Mouse (Mus musculus) layer of hippocampus, adult 9-10 months (tissue): ENCODE data around the gene Lap3.

ENCODE experiments used
- DNase-seq: peaks from one replicate; pipeline ENCODE4 v3.0.0; 2022; ENCODE audit warnings: low spot score

Gene Lap3

DNA sequence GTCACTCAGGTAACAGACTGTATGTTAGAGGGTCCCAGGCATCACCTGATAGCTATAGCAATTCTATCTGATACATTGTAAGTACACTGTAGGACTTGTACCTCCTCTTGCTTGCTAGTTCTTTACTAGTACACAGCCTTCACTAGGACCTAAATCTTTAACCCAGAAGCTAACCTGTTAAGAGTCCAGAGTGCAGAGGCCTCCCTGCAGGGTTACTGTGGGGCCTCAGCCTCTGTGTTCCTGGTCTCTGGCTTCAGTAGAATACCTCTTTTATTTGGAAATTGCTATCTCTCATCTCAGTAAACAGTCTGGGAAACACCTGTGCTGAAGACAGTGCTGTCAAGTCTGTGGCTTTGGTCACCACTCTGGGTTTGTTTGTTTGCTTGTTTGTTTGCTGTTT is 2.9 kb downstream of the Lap3 start:
- DNase-seq, result no peak

DNA sequence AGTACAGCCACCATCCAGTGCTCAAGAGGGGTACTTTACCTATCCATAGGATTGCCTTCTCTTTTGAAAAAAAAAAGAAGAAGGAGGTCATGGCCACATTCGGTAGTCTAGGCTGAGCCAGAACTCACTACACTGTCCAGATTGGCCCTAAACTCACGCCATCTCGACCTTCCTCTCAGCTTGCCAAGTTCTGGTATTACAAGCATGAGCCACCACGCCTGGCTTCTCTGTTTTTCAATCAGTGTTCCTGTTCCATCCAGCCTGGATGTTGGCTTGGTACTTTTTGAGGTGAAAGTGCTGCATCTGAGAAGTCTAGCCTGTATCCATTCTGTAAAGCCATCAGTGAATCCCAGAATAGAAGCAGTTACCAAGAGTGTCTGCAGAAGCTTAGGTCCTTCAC is 3.3 kb downstream of the Lap3 start:
- no peak for DNase-seq

DNA sequence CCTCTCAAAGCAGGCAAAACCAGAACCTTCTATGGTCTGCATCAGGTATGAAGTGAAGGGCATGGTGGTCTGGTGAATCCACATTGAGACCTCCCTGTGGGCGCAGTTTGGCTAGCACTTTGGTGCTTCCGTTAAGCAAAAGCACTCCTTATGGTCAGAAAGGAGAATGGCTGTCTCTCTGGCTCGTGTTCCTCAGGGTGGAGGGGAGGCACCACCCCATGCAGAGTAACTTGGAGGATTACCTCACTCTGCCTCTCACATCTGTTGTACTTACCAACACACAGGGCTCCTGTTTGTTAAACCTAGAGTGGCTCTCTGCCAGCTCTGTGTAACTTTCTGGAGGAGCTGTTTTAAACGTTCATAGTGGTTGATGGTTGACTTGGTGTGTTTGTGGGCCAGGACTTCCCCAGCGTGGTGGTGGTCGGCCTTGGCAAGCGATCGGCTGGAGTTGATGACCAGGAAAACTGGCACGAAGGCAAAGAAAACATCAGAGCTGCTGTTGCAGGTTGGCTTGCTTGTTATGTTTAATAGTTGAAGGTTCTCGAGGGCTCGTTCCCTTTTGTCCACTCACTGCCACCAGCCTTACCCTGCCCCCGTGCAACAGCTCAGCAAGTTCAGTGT is 3.9 kb downstream of the Lap3 start:
- DNase-seq, result no peak

DNA sequence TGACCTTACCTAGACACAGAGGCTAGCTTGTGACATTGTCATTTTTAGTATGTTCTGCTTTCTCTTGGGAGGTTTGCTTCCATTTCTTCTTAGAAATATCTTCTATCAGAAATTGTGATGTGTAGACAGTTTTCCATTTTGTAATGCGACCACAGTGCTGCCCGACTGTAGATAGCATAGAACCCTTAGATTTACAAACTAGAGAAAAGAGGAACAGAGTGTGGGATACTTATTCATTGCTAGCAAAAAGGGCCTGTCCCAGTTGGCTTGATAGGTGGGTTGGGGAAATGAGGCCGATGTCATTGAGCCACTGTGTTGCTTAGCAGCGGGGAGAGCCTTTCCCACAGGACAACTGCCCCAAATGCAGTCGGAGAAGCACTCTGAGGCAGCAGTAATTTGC is 4.4 kb downstream of the Lap3 start:
- DNase-seq, result no peak

DNA sequence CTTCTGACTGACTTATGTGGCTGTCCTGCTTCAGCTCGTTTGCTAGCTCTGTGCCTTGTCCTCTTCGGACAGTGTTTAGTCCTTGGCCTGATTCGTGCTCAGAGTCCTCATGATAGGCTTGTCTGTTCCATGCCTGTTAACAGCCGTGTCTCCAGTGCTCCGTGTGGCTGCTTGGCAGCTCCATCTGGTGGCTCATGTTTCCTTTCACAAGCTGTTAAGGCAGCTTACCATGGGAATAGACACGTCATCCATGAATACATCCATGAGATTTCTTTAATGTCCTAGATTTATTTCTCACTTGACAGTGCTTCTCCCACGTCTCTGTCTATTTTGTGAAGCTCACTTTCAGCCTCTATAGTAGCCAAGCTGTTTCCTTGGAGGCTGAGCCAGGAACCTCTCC is 16.9 kb downstream of the Lap3 start:
- no peak for DNase-seq

DNA sequence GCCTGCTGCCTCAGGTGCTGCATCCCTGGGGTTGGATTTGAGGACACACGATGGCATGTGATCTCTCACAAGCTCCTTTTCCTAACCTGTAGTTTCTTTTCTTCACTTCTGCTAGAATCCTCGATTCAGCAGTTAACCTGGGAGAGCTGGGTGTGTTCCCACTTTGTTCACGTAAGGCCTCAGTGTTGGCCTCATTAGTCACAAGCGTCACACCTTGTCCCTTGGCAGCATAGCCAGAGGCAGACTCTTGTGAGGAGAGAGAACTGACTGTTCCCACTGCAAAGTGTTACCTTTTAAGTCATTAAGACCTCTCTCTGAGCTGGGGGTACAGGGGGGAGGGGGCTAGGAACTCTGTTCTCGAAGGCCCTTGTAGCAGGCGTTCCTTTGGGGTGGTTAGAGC is 19.7 kb downstream of the Lap3 start:
- DNase-seq, result no peak

DNA sequence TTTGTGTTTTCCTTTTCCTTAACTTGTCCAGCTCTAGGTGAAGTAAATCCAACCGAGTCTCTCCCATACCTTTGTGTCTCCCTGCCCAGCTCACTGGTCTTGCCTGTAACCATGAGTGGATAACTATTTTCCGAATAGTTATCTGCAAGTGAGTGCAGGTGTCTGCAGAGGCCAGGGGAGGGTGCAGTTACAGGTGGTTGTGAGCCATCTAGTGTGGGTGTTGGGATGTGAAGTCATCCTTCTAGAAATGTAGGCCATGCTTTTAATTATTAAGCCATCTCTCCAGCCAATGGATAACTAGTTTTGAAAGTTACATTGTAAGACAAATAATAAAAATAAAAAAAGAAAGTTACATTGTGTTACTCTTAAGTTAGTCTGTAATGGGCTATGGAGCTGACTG is 20.3 kb downstream of the Lap3 start:
- DNase-seq, result no peak

DNA sequence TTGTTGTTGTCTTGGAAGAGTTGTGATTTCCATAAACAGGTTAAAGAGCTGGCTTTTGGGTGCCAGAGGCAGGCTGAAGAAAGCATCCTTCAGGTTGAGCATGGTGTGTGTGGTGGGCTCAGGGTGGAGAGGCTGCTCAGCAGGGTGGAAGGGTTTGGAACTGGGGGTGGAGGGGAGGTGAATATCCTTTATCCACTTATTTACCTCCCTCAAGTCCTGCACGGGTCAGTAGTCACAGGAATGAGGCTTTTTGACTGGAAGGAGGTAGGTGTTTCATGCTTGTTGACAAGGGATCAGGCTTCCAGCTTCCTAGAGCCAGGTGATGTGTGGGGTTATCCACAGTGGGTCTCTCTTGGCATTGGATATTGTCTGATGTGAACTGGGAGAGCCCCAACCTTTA is 21.4 kb downstream of the Lap3 start:
- DNase-seq, result no peak

DNA sequence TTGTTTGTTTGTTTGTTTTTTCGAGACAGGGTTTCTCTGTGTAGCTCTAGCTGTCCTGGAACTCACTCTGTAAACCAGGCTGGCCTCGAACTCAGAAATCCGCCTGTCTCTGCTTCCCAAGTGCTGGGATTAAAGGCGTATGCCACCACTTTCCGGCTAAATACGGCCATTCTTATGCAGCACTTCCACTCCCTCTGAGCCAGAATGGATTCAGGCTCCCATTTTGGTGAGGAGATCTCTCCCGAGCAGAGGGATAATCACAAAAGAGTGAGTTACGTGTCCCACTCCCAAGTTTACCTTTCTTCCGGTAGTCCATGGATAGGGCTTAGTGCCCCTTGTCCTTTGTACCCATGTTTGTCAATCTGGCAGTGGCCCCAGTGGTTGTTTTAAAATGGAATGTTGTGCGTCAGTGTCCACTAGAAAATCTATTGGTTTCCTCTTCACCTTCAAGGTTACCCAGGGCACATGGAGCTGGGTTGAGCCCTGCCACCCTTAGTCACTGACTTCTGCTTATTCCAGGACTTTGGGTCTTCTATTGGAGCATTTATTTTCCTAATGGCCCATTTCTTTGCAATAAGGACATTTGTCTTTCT is 22.1 kb downstream of the Lap3 start:
- DNase-seq, result no peak

DNA sequence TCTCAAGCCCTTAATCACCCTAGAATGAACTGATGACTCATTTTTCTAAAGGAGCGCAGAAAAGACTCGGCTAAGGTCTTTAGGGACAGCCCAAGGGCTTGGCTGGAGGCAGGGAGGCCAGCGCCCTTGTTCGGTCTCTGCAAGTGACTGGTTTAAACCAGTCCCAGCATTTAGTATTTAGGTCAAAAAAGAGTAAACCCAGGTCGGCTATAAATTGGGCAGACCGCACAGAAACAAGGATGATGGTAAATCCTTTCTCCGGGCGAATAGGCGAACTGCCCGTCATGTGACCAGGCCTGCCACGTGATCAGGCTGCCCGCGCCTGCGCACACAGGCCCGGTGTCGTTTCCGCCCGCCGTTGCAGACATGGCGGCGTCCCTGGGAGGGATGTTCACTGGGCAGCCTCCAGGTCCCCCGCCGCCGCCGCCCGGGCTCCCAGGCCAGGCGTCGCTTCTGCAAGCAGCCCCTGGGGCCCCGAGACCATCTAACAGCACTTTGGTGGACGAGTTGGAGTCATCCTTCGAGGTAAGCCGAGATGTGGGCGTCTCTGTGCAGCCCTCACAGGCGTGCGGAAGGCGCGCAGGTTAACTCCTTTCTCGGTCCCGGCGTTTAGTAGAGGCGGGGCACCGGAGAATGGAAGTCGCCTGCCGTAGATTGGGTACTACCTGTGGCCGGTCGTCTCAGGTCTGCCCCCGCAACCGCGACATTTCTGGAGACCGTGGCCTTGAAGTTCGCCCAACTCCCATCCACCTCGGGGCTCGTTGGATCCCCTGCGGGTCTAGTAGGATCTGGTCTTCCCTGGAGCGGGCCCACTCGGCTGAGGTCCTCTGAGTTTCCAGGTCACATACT is 27.0 kb downstream of the Lap3 start, which contains the start of gene Med28:
Med28 (plus strand) TSS at position 270 of the 849 bp plus-strand sequence.
- DNase-seq, result peak; percentile 75

DNA sequence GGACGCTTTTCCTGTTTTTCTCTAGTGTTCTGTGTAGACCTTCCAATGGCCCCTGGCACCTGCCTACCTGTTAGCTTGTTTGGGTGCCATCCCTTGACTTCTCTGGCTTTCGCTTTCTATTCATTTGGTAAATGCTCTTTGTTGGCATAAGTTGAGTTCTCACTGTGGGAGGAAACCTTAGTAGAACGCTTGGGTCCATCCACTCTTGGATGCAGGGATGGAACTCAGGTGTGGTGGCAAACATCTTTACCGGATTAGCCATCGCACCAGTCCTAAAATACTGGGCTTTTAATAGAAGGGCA is 27.6 kb downstream of the Lap3 start:
- DNase-seq, result no peak

DNA sequence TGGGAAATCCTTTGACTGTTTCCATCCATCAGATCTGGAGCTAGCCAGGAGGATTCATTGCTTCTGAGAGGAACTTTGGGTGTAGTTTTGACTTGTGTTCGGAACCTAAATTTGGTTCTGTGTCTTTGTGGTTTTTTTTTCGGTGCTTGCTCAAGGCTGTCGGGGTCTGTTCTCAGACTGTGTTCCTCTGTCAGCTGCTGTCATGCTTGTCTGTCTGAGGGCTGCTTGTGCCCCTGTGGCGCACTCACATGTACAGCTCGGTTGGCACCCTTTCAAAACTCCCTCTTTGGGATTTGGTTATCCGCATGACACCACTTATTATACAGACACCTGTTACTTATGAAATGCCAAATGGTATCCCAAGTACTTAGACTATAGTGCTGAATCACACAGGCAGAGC is 28.4 kb downstream of the Lap3 start:
- no peak for DNase-seq

DNA sequence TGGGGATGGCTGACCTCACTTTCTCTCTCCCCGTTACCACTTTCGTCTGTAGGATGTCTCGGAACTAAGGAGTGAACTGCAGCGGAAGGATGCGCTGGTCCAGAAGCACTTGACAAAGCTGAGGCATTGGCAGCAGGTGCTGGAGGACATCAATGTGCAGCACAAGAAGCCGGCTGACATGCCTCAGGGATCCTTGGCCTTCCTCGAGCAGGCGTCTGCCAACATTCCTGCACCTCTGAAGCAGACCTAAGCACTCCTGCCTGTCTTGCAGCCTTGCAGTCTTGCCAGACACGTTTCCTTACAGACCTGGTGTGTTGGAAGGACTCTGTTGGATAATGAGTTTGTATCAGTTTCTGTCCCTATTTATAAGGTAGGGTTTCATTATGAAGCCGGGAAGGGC is 31.9 kb downstream of the Lap3 start:
- DNase-seq, result no peak

DNA sequence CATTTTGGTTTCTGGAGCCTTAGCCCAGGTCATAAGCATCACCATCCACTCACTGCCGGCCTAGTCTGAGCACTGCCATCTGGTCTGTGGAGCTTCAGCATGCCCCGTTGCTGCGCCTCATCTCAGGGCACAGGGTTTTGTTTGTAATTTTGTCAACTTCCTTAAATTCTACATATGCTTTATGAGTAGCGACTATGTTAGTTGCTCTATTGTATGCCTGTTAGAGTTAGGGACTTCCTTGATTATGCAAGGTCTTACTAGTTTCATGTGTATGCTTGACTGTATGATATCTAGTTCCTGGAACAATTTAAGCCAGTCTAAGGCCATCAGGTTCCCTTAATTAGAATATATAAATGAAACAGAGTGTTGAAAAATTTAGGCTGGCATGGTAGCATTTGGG is 33.2 kb downstream of the Lap3 start:
- DNase-seq, result no peak

DNA sequence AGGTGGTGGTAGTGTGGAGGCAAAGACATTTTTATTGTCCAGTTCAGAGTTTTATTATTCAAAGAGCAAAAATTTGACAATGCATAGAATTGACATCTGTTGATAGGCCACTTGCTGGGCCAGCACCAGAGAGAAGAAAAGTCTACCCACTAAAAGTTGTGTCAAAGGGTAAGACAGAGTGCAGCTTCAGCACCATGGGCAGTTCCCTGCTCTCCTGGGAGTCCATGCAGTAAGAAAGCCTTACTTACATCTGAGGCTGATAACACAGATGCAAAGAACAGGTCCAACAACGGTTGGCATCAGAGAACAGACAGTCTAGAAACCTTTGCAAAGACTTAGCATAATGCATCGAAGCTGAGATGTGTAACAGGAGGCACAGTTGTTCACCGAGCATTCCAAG is 36.5 kb downstream of the Lap3 start:
- DNase-seq, result no peak

DNA sequence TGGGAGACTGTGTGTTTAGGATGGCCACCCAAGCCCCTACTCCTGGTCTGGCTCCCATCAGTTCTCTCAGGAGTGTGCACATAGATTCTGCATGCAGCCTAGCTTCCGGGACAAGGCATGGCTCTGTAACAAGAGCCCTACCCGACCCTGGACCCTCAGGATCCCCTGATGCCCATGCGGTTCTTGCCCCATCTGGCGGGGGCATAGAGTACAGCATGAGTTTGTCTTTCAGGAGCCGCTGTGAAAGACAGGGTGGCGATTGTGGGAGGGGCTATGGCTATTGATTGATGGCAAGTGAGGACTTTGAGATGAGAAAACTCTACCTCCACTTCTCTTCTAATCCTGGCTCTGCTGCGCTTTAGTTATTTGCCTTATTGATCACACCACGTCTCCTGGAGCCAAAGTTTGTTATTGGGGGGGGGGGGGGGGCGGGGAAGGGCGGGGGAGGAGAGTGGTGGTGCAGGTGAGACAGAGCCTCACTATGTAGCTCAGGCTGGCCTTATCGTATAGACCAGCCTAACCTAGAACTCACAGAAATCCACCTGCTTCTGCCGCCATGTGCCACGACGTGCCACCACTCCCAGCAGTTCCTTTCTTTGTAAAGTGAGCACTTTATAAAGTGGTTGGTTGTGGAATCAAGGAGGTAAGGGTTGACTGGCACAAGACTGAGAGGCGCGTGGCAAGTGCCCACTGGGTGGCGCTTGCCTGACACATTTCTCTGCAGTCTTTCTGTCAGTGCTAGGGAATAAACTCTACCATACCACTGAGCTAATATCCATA is 41.3 kb downstream of the Lap3 start:
- DNase-seq, result peak; percentile 43

DNA sequence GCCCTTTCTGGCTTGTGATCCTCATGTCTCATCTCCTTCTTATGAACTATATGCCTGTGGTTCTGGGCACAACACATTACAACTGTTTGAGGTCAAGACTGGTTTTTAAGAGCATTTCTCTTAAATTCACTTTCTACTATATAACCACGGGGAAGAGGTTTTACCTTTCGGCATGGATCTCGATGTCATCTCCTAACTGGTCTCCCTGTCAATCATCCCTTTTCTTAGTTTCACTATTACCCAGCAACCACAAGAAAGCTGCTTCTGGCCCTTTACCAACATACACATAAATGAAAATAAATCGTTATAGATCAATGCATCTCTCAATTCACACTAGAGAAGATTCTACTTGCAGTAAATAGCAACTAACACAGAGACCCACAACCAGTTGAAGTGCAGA is 42.0 kb downstream of the Lap3 start:
- no peak for DNase-seq

DNA sequence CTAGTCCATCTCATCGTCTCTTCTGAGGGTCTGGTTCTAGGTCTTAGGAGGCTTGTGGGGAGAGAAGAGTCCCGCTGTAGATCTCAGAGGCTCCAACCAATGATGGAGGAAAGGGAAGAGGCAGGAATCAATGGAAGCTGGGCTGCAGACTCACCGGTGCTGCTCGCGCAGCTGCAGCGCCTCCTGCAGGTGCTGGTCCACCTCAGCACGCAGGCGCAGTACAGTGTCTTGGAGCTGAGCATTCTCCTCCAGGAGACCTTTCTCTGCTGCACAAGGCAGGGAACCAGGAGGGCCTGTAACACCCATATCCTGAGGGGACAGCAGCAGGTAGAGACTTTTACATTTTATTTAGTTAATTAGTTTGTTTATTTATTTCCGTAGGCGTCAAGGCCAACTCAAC is 46.3 kb downstream of the Lap3 start:
- DNase-seq, result no peak

DNA sequence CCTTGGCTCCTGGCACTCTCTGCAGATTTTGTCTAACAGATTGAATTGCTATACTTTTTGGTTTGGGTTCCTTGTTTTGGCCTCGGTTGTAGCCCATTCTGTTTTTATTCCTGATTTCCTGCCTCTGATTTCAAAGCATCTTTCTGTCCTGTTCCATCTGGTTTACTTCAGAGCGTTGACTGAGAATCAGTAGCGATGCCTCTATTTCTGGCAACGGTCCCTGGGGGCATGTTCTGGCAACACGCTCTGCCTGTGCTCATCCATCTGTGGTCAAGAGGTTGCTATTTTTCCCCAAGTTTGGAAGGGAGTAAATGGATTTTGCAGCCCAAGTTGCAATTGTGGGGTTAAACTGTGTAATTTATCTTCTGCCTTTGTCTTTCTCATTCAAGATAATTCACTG is 50.2 kb downstream of the Lap3 start:
- DNase-seq, result no peak

DNA sequence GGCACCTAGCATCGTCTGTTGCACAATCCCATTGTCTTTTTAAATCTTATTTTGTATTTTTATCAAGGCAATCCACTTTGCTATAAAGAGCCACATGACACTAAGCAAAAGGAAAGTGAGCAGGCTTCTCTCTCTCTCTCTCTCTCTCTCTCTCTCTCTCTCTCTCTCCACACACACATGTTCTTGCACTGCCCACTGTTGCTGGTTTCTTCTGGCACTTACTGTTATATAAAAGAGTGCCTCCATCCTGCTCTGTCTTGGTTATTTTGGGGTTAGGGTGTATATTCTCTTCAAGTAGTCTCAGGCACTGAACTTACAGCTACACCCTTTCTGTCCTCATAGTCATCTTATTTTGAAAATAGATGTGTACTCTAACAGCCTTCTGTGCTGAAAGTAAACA is 56.4 kb downstream of the Lap3 start:
- DNase-seq, result no peak
